Mouse (Mus musculus): ENCODE measurements around the gene Alcam.

Gene Alcam

DNA sequence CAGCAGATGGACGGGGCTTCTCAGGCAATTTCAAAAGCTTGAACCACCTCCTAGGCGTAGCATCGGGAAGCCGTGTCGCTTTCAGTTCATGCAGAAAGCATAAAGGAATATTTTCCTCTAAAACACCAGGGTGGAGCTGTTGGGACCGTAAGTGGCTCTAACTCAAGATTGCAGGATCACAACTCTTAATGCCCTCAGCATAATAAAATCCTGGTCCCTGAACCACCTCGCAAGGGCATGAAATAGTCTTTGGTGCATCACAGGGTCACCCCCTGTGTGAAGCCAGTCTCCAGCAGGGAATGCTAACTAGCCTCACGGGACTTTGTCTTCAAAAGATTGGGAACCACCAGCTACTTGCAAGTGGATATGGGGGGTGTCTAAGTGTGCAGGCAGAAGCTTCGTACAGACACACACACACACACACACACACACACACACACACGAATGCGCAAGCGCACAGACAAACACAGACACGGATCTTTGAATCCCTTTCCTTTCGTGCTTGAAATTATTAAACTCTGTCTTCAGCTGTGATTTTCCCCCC lies at the start of gene Alcam:
TSS of gene Alcam (minus strand) at position 104 of the 544 bp plus-strand sequence.
- DNase-seq = peak; percentile 34

DNA sequence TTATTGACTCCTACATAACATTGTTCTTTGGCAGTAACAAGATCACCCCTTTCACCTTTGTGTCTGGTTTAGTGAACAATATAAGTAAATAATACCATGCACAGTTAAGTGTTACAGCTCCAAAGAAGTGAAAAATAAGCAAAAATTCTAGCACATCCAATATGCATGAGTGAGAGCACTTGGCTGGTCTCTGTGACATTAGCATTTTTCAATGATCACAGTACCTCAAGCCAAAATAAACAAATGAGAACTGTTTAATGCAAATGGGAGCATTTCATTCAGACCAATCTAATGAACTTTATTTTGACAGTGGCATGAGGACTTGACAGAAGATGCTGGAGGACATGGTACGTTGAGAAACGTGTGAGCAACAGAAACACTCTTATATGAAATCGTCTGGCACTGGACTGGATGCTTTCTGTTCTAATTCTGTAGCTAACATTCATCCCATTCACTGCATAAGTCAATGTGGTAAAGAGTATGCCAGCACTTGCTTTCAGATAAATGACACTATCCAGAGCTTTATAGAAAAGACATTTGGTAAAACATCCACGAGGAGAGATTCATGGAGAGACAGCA lies 45.0 kb upstream of the Alcam start:
- no peak for DNase-seq

DNA sequence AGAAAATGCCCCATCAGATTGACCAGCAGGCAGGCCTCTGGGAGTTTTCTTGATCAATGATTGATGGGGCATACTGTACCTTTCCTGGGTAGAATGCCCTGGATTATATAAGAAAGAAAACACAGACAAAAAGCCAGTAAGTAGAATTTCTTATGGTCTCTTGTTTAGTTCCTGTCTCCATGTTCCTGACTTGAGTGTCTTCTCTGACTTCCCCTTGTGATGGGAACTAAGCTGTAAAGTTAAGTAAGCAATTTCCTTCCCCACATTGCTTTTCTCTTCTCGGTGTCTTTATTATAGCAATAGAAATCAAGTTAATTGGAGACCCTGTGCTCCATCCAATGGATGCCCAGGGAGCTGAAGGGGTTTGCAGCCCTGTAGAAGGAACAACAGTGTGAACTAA lies 36.7 kb upstream of the Alcam start:
- no peak for DNase-seq

DNA sequence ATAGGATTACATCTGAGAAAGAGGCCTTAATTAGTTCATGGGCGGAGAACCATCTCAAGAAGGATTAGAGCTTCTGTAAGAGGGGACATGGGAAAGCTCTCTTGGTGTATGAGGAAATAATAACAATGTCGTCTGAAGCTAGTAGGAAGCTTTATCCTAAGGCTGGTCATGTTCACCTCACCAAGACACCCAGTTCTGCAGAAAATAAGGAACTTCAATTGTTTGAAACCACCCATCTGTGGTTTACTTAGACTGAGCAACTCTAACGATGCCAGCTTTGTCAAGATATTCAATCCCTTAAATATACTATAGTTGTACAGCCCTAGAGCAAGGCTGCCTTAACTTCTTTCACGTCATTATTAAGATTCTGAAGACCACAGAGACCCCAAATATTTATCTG lies 20.4 kb upstream of the Alcam start:
- DNase-seq = no peak

DNA sequence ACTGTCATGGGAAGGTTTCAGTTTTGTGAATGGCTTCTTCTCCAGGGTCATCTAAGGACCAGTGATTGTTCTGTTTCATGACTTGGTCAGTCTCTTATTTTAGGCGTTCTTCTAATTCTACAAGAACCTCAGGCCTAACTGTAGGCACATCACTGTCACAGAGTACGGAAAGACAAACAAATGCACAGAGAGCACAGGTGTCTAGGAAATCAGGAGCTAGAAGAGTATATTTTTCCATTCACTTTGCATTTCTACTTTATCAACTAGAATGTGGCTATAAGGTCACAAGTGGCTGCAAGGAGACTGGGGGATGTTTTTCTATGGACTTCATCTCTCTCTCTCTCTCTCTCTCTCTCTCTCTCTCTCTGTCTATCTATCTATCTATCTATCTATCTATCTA lies 19.2 kb upstream of the Alcam start:
- no peak for DNase-seq

DNA sequence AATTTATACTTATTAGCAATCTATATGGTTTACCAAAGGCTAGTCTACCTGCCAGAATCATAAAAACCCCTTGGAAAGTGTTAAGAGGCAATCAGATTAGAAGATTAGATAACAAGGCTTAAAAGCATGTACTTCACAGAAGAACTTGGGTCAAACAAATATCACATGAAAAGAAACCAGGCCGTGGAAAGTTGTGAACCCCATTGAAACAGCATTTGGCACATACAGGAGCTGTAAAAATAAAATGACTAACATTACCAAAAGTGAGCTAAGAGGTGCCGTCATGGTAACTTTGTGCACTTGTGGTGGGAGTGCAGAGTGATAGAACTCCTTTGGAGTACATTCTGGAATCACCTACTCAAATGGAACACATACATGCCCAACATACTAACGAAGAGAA lies 18.8 kb upstream of the Alcam start:
- DNase-seq = no peak

DNA sequence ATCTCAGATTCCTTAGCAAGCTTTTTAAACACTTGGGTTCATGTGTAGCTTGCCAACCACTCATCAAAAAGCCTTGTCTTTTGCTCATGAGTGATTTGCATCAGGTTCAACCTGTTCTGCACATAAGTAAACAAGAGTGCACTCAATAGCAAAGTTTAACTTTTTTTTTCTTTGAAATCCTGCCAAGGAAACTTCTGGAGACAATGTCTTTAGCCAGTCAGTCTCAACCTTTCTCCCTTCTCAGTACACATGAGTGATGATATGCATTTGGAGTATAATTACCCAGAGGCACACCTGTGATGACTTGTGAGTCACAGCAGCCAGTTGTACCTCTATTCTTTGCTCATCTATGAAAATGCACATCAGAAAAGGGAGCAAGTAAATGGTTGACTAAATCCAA lies 18.2 kb upstream of the Alcam start:
- no peak for DNase-seq

DNA sequence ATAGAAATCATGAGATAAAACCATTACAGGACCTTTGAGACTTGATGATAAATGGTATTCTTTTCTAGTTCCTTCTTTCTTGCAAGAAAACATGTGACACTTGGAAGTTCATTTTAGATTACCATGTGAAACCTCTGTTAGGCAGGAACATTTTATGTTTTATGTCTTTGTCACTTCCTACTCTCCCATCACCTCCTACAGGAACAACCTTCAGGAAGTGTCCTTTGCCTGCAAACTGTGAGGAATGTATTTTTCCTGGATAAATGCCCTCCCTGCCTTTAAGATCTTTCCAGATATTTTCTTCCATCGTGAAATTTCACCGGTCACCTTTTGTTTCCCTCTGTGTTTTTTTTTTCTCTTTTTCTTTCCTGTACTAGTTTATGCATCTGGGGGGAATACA lies 17.0 kb upstream of the Alcam start:
- DNase-seq = no peak

DNA sequence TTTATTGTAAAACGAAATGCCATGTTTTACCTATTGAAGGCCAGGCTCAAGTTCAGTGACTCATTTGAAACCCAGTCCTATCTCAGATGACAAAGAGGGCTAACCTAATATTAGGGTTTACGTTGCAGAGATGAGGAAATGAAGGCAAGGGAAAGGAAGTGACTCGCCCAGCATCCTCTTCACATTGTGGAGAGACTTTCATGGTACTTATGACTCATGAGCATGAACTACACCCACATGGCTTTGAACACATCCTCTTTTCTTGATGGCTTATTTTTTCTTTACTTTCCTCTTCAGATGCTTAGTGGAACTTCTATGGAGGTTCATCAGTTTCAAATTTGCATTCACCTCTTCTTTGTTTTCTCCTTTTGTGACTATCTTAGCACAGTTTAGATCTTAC lies 16.4 kb upstream of the Alcam start:
- no peak for DNase-seq

DNA sequence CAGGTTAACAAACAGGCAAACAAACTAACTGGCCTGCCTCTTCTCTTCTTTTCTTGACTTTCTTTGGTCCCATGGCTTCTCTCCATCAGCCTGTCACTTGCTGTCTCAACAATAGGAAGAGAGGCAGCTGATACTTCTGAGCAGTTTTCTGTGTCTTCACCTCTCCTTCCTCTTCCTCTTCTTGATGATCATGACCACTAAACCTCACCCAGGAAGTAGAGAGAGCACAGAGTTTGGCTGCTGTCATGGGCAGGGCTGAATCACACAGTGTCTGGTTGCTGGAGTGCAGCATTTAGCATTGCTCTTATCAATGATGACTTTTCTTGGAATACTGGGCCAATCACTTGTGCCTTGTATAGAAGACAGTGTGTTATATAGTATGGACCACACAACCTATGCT lies 14.6 kb upstream of the Alcam start:
- DNase-seq = no peak

DNA sequence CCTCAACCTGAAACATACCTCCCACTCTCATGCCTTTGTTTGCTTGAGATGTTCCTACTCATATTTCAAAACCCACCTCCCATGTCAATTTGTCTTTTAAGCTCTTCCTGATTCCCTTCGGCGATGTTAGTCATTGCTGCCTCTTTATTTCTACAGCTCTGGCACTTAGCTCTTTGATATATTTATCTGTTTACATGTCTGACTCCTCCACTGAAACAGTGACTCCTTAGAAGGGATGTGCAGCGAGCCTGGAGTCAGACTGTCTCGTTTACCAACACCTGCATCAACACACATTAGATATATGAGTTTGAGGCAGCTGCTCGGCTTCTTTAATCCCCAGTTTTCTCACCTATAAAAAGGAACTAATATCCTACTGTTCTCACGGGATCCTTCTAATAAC lies 12.9 kb upstream of the Alcam start:
- DNase-seq = no peak

DNA sequence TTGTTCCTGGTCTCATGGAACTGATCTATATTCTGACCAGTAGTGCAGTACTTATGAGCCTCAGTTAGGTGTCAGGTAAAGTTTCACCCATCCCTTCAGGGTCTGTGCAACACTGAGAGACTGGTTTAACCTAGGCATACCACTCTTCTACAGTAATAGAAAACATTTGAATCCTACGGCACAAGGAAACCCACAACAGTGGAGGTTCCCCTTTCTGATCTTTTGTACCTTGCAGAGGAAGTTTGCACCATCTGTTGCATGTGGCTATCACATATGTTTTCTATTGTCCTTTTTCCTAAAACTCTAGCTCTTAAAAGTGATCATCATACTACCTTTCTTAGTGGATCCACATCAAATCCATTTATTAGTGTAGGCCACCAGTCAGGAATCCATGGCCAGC lies 10.7 kb upstream of the Alcam start:
- no peak for DNase-seq

DNA sequence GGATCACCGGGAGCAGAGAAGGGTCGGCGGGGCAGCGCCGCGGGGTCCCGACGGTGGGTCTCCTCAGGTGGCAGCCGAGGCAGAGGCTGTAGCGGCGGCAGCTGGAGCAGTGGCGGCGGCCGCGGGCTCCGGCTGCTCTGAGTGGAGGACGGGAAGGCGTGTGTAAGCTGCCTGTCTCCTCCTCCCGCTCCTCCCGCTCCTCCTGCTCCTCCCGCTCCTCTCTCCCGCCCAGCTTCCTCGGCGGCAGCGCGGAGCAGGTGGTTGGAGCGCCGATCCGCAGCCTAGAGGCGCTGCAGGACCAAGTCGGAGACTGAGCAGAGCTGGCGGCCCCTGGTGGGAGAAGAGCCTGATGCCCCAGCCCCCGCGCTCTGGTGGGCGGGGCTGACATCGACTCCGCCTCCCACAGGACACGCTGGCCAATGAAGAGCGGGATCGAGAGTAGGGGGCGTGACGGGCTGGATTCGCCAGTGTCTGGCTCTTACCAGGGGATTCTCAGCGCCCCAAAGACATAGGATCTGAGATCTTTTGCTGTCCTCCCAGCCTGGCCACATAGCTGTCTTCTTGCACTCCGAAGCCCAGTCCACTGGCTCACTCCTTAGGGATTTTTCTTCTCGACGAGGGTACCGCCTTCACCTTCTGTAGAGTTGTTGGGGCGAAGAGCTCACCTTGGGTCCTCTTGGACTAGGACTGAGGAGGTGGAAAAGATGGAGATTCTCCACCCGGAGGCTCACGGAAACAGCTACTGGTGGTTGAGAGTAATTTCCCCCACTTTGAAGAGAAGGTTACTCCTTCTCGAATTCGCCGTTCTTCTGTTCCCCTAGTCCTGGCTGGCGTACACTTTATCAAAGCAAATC lies 785 bp downstream of the Alcam start:
- DNase-seq = peak; percentile 95

DNA sequence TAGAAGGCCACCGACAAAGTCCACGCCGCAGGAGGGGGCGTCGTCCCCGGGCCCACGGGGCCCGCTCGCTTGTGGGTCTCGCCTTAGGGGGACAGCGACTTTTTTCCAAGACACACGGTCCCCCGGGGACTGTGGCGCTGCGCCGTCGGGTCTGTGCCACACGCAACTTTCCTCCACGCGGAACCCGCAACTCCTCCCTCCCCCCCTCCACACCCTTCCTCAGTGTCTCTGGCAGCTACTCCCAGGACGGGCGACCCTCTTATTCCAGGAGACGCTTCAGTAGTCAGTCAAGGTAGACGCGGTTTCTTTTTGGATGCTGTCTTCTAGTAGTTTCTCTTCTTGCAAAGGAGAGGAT lies 1.4 kb downstream of the Alcam start:
- DNase-seq = no peak

DNA sequence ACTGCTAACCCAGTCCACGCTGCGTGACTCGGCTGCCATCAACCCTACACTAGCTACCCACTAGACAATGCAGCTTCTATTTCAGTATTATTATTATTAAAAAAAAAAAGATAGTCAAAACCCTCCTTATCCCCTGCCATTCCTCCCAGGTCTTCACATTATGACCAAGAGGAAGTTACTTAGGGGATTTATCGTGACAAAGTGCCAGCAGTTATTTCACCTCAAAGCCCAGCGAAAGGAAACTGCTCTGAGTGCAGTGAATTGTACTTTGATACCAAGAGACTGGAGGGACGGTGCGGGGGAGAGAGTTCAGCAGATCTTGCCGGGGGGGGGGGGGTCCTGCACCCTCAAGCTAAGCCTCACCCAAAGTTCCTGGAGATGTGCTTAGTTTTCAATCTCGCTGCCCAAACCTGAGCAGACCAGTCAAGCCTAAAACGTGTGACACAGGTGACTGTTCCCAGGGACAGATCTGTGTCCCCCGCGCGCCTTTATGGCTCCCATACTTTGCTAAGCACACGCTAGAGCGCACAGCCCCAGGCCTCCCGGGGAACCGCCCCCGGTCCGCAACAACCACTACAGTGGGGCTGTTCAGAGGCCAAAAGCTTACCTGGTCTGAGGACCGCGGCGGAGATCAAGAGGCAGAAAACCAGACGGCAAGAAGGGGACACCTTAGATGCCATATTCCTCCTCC lies 1.9 kb downstream of the Alcam start:
- DNase-seq = peak; percentile 21

DNA sequence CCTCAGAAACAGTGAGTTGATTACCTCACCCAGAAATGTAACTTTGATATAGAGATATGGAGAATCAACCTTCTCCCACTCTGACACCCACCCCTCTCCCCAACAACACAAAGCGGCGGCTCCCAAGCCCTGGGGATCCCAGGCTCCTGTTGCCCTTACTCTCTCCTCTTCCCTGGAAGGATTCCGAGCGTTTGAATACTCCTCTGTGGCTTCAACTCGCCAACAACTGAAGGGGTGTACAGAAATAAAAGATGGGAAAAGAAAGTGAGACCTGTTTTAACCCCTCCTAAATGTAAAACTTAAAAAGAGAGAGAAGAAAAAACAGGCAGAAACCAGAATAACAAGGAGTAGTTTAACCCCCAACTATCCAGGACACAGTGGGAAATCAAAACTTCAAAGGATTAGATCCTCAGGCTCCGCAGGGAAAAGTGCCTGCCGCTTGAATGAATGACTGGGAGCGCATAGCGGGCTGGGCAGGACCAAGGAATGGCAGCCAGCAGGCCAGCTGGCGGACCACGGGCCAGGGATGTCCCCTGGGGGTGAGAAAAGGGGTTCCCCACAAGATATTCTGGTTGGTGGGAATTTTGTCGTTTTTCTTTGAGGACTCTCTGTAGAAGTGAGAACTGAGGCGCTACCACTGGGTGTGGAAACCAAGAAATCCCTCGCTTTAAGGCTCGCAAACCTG lies 2.6 kb downstream of the Alcam start:
- peak; percentile 28 for DNase-seq

DNA sequence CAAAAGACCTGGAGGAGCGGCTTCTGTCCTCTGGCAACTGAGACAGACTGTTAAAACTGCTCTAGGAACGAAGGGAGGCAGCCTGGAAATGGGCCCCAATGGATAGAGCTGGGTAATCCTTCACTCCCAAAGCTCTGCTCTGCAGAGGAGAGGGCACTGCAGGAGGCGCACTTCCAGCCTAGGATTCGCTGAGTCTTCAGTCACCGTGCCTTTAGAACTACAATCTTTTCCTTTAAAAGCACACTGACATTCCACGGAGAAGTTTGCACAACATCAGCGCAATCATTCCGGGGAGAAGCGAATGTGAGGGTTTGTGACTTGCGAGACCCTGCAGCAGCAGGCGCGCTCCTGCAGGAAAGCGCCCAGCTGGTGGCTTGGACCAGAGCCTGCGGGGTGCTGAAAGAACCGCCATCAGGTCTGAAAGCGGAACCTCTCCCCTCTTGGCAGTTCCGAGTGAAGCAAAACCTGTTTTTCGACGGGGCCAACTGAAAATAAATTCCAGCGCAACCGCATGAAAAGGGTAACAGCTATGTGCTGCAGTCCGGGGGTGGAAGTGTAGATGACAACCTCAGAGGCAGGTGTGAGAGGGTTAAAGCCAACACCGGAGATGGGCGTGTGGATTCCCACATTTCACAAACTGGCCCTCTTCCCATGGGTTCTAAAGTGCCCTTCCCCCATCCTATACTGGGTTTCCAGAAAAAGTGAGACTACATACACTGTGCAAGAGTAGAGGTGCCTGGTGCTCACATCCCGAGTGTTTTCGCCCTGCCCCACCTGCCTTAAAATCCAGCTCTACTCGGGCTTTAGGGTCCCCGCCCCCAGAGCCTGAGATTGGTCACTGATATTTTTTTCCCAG lies 3.4 kb downstream of the Alcam start:
- peak; percentile 57 for DNase-seq

DNA sequence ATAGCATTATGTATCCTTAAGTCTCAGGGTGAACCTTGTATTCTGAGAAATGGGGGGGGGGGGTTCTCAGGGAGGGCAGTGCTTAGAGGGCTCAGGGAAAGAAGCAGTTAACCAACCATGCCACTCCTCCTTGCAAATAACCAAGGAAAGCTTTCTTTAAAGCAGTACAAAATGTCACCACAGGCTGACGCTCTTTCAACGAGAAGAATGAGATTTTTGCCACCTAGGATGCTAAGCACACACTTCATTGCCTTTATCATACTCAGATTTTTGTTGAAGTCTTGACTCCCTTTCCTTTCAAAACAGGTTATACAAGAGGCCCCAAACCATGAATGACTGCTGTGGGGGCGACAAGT lies 4.0 kb downstream of the Alcam start:
- DNase-seq = no peak

DNA sequence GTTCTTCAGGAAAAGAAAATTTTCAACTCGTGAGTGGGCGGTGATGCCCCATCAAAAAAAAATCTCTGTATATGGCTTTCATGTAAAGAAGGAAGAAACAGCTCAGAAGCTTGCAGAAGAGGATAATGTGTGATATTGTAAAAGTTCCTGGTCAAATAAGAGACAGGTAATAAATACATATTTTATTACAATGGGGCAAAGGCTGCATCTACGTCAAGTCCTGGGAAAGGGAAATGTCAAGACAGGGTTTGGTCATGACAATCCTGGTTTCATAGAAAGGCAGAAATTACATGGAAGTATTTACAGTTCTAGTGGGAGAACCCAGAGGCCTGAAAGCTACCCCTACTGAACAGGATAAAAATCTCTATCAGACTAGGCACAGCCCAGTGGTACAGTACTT lies 7.9 kb downstream of the Alcam start:
- no peak for DNase-seq

DNA sequence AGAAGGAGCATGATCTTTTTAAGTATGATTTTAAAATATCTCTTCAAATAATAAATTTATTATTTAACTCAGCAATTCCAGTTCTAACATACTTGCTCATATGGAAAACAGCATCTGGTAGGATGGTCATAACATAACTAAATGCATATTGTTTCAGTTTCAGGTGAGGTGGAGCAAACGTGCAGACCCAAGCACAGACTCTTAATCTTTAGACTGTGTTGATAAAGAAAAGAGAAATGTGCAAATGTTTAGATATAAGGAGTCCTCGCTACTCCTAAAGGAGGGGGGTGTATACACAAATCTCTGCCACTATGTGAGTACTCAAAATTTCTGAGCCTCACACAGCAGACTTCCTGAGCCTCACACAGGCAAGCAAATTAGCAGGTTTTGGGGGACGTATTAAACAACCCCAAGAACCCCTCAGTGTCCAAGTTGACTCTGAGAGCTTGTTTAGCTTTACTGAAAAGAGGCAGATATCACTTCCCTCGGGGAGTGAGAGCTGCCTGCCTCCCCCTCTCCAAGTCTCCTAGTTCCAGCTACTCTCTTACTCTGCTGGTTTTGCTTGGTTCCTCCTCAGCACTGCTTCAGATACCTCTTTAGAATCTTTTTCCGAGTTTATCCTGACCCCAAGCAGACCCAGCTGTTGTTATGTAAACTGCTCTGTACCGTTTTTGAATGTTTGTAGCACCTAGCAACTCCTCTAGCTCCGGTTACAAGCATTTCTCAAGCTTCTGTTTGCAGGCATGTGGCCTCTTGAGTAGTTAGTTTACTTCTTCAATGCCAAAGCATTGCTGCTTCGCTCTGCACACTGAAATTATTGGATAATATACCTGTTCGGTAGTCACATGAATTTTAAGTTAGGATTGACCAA lies 10.0 kb downstream of the Alcam start:
- DNase-seq = no peak

DNA sequence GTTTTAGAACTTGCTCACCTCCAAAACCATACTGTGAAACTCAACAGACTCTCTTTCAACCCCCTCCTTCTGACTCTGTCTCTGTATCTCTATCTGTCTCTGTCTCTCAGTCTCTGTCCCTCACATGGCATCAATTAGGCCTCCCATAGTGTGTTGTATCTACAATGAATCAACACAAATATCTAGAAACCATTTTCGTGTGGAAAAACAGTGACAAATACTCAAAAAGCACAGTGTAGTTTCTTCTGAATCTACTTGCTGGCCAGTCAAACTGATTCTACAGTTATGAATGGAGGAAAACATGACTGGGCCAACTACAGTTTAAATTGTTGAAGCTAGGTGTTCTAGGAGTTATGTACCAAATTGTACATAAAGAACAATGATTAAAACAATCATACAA lies 10.8 kb downstream of the Alcam start:
- DNase-seq = no peak

DNA sequence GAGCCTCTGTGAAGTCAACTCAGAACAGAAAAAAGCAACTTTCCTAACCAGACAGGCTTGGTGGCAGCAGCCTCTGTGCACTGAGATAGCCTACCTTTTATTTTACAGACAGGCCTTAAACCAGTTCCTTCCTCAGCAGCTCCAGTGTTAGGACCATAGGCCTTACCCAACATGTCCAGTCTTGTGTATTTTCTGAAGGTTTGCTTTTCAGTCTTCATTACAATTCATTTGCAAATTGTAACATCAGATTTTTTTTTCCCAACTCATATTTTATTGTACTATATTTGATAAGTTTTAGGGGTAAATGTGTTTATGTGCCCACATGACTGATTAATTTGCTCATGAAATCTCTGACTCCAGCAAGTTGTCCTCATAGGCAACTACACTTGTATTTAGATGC lies 14.3 kb downstream of the Alcam start:
- DNase-seq = no peak
